Mouse (Mus musculus): ENCODE results near the gene Topaz1. TPM values are rescaled to one million over a fixed set of nuclear protein-coding genes. Genes with fewer than 3 reads are reported as not detected.

The Topaz1 gene
- not detected in 2 replicates for polyA plus RNA-seq (2012; rRNA removed)

GRCm38 (mm10) chr9:122747060-122747459 is at the start of gene Topaz1:
Topaz1 (plus strand) TSS chr9:122747346.
- Histone ChIP-seq H3K36me3 (ENCODE audit: control insufficient read depth, insufficient read depth, low read length) (no peaks in the 10 kb centered on the region), H3K27me3 (ENCODE audit: control insufficient read depth, insufficient read depth, low read length) (no peaks in the 10 kb centered on the region)
- TF ChIP-seq CTCF (IDR thresholded peaks at IDR 0.05; ENCODE audit: extremely low read depth, insufficient read length, insufficient replicate concordance, low read depth, low read length) (no peak), POLR2A (IDR thresholded peaks at IDR 0.05; ENCODE audit: low read depth, low read length) (no peak)

DNA sequence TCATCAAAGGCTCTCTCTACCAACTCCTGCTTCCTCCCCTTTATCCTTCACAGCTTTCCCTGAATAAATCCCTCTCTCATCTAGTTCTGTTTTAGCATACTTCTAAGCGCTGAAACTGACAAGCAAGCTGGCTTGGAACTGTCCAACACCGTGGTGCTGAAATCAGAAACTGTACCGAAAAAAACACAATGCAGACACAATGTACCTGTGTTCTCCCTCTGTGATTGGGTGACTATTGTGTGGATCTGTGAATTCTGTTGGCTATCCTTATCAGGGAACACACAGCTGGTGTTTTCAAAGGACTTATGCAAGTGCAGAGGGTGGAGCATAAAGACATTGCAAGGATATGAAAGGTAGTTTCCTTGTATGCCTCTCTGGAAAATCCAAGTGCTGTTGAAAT is 45.3 kb upstream of the Topaz1 start:
- H3K36me3 ChIP-seq (ENCODE audit: control insufficient read depth, insufficient read depth, low read length), result no peaks in the 10 kb centered on the region
- no peaks in the 10 kb centered on the region for H3K4me1 ChIP-seq (ENCODE audit: control insufficient read depth, insufficient read depth, insufficient read length, low read length)
- no peak overlapping the region for H3K27ac ChIP-seq (ENCODE audit: insufficient read depth, low read depth, low read length)
- no peaks in the 10 kb centered on the region for H3K27me3 ChIP-seq (ENCODE audit: control insufficient read depth, insufficient read depth, low read length)
- TF ChIP-seq CTCF (IDR thresholded peaks at IDR 0.05; ENCODE audit: extremely low read depth, insufficient read length, insufficient replicate concordance, low read depth, low read length), result no peak
- no peak for TF ChIP-seq POLR2A (IDR thresholded peaks at IDR 0.05; ENCODE audit: low read depth, low read length)
- H3K4me3 ChIP-seq (ENCODE audit: low read depth, low read length), result no peak overlapping the region
- WGBS, result 6% methylated on average over 3 of the region's 3 CpGs

More at GRCm38 (mm10) chr9:122747060-122747459, at the start of gene Topaz1:
- WGBS, result 81% methylated on average over 28 of the region's 28 CpGs
- H3K4me3 ChIP-seq (ENCODE audit: low read depth, low read length), result no peak within 1 kb of the TSS
- H3K4me1 ChIP-seq (ENCODE audit: control insufficient read depth, insufficient read depth, insufficient read length, low read length), result no peaks in the 10 kb centered on the region
- no peak within 1 kb of the TSS for H3K27ac ChIP-seq (ENCODE audit: insufficient read depth, low read depth, low read length)

DNA sequence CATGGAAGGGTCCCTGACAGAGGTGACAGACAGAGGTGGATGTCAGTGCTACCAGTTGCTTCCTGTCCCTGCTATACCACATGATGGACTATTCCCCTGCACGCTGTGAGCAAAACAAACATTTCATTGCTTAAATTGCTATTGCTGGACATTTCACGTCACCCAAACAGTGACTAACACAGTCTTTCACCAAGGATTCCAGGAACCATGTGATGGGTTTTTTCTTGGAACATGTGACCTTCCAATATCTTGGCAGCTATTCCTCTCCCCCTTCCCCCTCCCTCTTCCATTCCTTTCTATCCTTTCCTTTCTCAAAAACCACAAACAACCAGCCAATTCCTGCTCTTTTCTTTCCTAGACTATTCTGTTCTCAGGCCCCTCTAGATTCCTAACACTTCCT is 33.3 kb upstream of the Topaz1 start:
- Histone ChIP-seq H3K36me3 (ENCODE audit: control insufficient read depth, insufficient read depth, low read length) (no peaks in the 10 kb centered on the region), H3K4me1 (ENCODE audit: control insufficient read depth, insufficient read depth, insufficient read length, low read length) (no peaks in the 10 kb centered on the region), H3K27ac (ENCODE audit: insufficient read depth, low read depth, low read length) (no peak overlapping the region), H3K27me3 (ENCODE audit: control insufficient read depth, insufficient read depth, low read length) (no peaks in the 10 kb centered on the region), H3K4me3 (ENCODE audit: low read depth, low read length) (no peak overlapping the region)
- TF ChIP-seq POLR2A (IDR thresholded peaks at IDR 0.05; ENCODE audit: low read depth, low read length) (no peak), CTCF (IDR thresholded peaks at IDR 0.05; ENCODE audit: extremely low read depth, insufficient read length, insufficient replicate concordance, low read depth, low read length) (no peak)
- 21% methylated on average over 2 of the region's 2 CpGs for WGBS

- Histone ChIP-seq H3K36me3 (ENCODE audit: control insufficient read depth, insufficient read depth, low read length) (no peaks in the 10 kb centered on the region), H3K4me1 (ENCODE audit: control insufficient read depth, insufficient read depth, insufficient read length, low read length) (no peaks in the 10 kb centered on the region)
These were observed 32.1 kb upstream of the Topaz1 start for GRCm38 (mm10) chr9:122715046-122715445.

DNA sequence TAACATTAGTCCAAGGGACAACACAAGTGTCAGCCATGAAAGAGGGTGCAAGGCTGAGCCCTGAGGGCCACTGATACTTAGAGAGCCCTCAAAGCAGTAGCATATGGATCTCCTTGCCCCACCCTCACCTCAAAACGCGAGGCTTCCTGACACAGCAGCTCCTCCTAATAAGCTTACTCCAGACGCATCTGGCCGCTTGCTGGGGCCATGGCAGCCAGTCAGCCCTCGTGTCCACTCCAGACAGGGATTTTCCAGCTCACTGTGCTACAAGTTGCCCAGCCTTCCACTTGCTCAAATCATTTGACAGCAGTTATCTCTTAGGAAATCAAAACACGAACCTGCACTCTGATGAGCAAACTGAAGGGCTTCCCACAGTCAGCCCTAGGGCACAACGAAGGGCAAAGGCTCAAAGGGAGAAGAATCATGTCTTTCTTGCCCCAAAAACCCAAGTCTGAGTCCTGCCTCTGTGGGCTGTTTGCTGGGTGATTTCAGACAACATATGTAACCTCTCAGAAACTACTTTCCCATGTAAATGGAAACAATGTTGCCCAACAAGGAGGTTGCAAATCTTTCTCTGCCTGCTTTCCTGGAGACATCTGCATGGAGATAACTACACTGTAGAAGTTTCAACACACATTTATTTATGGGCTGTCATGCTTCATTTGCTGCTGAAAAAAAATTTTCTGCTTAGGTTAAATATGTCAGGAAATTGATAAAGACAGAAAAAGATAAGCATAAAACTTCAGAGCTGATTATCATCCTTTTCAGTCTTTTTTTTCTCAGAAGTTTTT is 30.8 kb upstream of the Topaz1 start:
- no peak for TF ChIP-seq POLR2A (IDR thresholded peaks at IDR 0.05; ENCODE audit: low read depth, low read length)
- no peak for TF ChIP-seq CTCF (IDR thresholded peaks at IDR 0.05; ENCODE audit: extremely low read depth, insufficient read length, insufficient replicate concordance, low read depth, low read length)
- no peak overlapping the region for H3K4me3 ChIP-seq (ENCODE audit: low read depth, low read length)
- no peaks in the 10 kb centered on the region for H3K36me3 ChIP-seq (ENCODE audit: control insufficient read depth, insufficient read depth, low read length)
- H3K4me1 ChIP-seq (ENCODE audit: control insufficient read depth, insufficient read depth, insufficient read length, low read length), result no peaks in the 10 kb centered on the region
- WGBS, result 21% methylated on average over 7 of the region's 7 CpGs
- H3K27me3 ChIP-seq (ENCODE audit: control insufficient read depth, insufficient read depth, low read length), result 0 out of 2 replicates have a peak, but pooled peaks cover 4% of the 10 kb centered on the region
- H3K27ac ChIP-seq (ENCODE audit: insufficient read depth, low read depth, low read length), result no peak overlapping the region

More at GRCm38 (mm10) chr9:122715046-122715445, 32.1 kb upstream of the Topaz1 start:
- Histone ChIP-seq H3K27ac (ENCODE audit: insufficient read depth, low read depth, low read length) (no peak overlapping the region), H3K27me3 (ENCODE audit: control insufficient read depth, insufficient read depth, low read length) (0 out of 2 replicates have a peak, but pooled peaks cover 1% of the 10 kb centered on the region), H3K4me3 (ENCODE audit: low read depth, low read length) (no peak overlapping the region)
- WGBS, result 69% methylated on average over 2 of the region's 2 CpGs
- no peak for TF ChIP-seq POLR2A (IDR thresholded peaks at IDR 0.05; ENCODE audit: low read depth, low read length)
- no peak for TF ChIP-seq CTCF (IDR thresholded peaks at IDR 0.05; ENCODE audit: extremely low read depth, insufficient read length, insufficient replicate concordance, low read depth, low read length)

DNA sequence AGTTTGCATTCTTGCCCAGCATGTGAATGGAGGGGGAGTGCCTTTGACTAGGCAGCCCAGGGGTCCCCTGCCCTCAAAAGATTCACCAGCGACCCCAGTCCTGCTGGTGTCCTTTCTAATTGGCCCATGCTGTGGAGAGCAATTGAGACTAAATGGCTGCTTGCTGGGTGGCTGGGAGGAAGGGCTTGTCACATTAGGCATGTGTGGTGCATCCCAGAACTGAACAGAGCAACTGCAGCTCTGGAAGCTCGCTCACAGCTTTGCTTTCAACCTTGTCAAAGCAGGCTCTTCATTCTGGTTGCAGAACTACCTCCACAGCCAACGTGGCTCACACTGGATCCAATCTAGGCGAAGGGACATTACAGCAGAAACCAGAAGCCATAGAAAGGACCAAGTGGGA is 24.9 kb upstream of the Topaz1 start:
- no peaks in the 10 kb centered on the region for H3K4me1 ChIP-seq (ENCODE audit: control insufficient read depth, insufficient read depth, insufficient read length, low read length)
- peaks cover 7% of the 10 kb centered on the region; the same call in 1 of the 2 replicates for H3K27me3 ChIP-seq (ENCODE audit: control insufficient read depth, insufficient read depth, low read length)
- H3K27ac ChIP-seq (ENCODE audit: insufficient read depth, low read depth, low read length), result no peak overlapping the region
- no peaks in the 10 kb centered on the region for H3K36me3 ChIP-seq (ENCODE audit: control insufficient read depth, insufficient read depth, low read length)
- WGBS, result 31% methylated on average over 4 of the region's 4 CpGs
- no peak for TF ChIP-seq CTCF (IDR thresholded peaks at IDR 0.05; ENCODE audit: extremely low read depth, insufficient read length, insufficient replicate concordance, low read depth, low read length)
- no peak for TF ChIP-seq POLR2A (IDR thresholded peaks at IDR 0.05; ENCODE audit: low read depth, low read length)
- no peak overlapping the region for H3K4me3 ChIP-seq (ENCODE audit: low read depth, low read length)

DNA sequence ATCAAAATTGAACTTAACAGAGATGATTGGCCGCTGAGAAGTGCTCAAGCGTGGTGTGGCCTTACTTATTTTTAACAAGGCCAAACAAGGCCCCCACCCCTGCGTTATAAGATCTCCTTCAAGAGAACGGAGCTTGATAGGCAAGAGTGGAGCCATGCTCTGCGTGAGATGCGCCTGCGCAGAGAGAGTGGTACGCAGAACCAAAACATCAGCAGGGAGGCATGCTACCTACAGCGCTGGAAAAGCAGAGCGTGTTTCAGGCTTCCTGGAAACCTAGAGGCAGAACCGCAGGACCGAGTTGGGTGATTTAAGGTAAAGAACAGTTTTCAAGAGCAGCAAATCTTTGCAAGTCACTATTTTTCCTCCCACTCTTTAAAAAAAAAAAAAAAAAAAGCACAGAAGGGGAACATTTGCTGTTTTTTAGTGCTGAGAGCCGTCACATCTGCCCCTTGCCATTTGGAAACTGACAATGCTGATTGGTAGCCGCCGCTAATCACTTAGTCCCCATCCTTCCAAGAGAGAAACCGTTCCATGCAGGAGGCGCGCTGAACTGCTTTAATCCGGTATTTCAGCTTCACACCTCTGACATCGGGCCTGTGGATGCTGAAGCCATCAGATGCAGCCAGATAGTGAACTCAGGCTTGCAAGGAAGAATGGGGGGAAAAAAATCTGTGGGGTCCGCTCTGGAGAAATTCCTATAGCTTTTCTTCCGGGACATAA is 21.9 kb upstream of the Topaz1 start:
- Histone ChIP-seq H3K27ac (ENCODE audit: insufficient read depth, low read depth, low read length) (no peak overlapping the region), H3K4me3 (ENCODE audit: low read depth, low read length) (no peak overlapping the region), H3K36me3 (ENCODE audit: control insufficient read depth, insufficient read depth, low read length) (no peaks in the 10 kb centered on the region), H3K4me1 (ENCODE audit: control insufficient read depth, insufficient read depth, insufficient read length, low read length) (no peaks in the 10 kb centered on the region), H3K27me3 (ENCODE audit: control insufficient read depth, insufficient read depth, low read length) (peaks cover 4% of the 10 kb centered on the region; the same call in 1 of the 2 replicates)
- 34% methylated on average over 22 of the region's 22 CpGs for WGBS
- TF ChIP-seq POLR2A (IDR thresholded peaks at IDR 0.05; ENCODE audit: low read depth, low read length) (no peak), CTCF (IDR thresholded peaks at IDR 0.05; ENCODE audit: extremely low read depth, insufficient read length, insufficient replicate concordance, low read depth, low read length) (no peak)

Data from small intestine, adult 2 months (tissue).